Mouse (Mus musculus): ENCODE measurements around the gene AC129217.1.

GRCm38 (mm10) chr19:8830664-8831063 is 1.1 kb downstream of the AC129217.1 start:
- no peak for TF ChIP-seq TAL1 (IDR thresholded peaks at IDR 0.05; ENCODE audit: low read length)
- no peak for TF ChIP-seq GATA1 (IDR thresholded peaks at IDR 0.05; ENCODE audit: low read length)
